Mouse (Mus musculus) layer of hippocampus, postnatal 10 days (tissue): ENCODE data around the gene Tgif2. TPM values are rescaled to one million over a fixed set of nuclear protein-coding genes. Genes with fewer than 3 reads are reported as not detected.
"Not testable (repeated sequence)": the region's sequence is repeated elsewhere in the genome, so short reads cannot be mapped to it uniquely, and the experiment has no call there.

Source experiments
- DNase-seq, 2 experiments: peaks; one replicate each; pipeline ENCODE4 v3.0.0; 2021; ENCODE audit warnings: low spot score in 2 of 2
- total RNA-seq, 2 experiments: library from RNA; stranded (reverse); gene quantifications; 2 replicates each; pipeline ENCODE4 v1.2.3; 2021

Tgif2 gene
- total RNA-seq, 2 experiments from 2014 or later: 5.0 to 5.6 TPM

DNA sequence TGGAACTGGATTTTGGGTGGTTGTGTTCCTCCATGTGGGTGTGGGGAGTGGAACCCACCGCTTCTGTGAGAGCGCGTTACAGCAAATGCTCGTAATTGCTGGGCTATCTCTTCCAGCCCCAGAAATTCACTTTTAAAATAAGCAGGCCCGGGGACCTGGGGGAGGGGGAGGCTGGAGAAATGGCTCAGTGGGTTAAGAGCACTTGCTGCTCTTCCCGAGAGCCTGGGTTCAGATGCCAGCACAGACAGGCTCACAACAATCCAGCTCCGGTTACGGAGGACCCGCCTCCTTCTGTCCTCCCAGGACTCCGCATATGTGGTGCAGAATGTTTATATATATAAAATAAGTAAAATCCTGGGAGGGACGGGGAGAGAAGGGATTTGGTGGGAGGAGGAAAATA is 2.9 kb downstream of the Tgif2 start:
- no peak for DNase-seq

- no peak for DNase-seq
Observed at GRCm38 (mm10) chr2:156843331-156843730, 3.5 kb downstream of the Tgif2 start.

- DNase-seq: no peak
Observed at GRCm38 (mm10) chr2:156844715-156845114, 4.9 kb downstream of the Tgif2 start.

- no peak for DNase-seq
Observed at GRCm38 (mm10) chr2:156847653-156848052, 7.8 kb downstream of the Tgif2 start.

- DNase-seq: no peak
Observed at GRCm38 (mm10) chr2:156848526-156849182, 8.8 kb downstream of the Tgif2 start.

DNA sequence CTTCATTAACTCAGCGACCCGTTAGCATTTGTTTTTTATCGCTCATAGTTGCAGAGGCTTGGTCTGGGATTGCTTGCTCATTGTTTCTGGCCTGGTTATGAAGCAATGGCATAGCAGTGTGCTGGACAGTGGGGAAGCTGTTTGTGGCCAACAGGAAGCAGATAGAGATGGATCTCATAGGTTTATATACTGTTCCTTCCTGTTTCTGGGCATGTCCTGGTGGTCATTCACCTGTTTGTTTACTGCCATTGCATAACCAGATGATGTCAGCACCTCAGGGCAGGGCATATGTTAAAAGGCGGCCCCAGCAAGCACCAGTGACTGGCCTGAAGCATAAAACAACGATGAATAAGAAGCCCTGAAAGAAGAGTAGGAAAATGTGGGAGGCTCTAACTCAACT is 10.7 kb downstream of the Tgif2 start:
- DNase-seq: no peak

DNA sequence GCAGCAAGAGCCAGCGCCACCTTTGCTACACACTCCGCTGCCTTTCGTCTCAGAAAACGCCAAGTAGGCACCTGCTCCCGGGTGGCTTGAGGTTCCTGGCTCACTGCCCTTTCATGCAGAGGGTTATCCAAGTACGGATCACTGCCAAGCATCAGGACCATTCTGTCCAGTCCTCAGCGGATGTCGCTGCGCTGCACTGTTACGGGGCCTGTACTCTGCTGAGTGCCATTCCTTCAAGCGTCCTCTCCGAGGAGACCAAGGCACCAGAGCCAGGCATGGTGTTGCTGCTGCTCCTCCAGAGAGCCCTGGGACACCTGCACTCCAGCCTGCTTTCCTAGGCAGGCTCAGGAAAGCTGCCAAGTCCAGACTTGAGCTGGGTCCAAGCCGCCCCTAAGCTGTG is 13.8 kb downstream of the Tgif2 start:
- DNase-seq: not testable (repeated sequence)

GRCm38 (mm10) chr2:156853999-156854771 is 14.4 kb downstream of the Tgif2 start:
- peak; percentile 53 to 62 for DNase-seq

- no peak for DNase-seq
Observed at GRCm38 (mm10) chr2:156856311-156856710, 16.5 kb downstream of the Tgif2 start.

GRCm38 (mm10) chr2:156857385-156857791 is 17.6 kb downstream of the Tgif2 start:
- no peak for DNase-seq

GRCm38 (mm10) chr2:156857835-156858234 is 18.0 kb downstream of the Tgif2 start, which contains the start of gene 4930518I15Rik:
TSS of gene 4930518I15Rik (minus strand) at chr2:156857946.
- DNase-seq: no peak

GRCm38 (mm10) chr2:156858671-156859070 is 18.9 kb downstream of the Tgif2 start:
- DNase-seq: no peak

- peak; percentile 35 to 37 for DNase-seq
Observed at GRCm38 (mm10) chr2:156862041-156862717, 22.4 kb downstream of the Tgif2 start.

GRCm38 (mm10) chr2:156862772-156863486 is 23.1 kb downstream of the Tgif2 start, which contains the start of gene Rab5if:
TSS of gene Rab5if (plus strand) at chr2:156863128.
- peak; percentile 97 to 99 for DNase-seq

- DNase-seq: no peak
Observed at GRCm38 (mm10) chr2:156863487-156864160, 23.8 kb downstream of the Tgif2 start.

DNA sequence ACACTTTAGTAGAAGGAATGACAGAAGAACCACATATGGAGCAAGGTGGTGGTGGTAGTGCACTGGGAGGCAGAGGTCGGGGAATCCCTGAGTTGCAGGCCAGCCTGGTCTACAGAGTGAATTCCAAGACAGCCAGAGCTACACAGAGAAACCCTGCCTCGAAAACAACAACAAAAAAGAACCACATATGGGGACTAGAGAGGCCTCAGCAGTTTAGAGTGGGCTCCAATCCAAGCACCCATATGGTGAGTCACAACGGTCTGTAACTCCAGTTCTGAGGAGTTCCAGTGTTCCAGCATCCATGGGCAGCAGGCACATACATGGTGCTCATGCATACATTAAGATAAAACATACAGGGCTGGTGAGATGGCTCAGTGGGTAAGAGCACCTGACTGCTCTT is 24.7 kb downstream of the Tgif2 start:
- no peak for DNase-seq

DNA sequence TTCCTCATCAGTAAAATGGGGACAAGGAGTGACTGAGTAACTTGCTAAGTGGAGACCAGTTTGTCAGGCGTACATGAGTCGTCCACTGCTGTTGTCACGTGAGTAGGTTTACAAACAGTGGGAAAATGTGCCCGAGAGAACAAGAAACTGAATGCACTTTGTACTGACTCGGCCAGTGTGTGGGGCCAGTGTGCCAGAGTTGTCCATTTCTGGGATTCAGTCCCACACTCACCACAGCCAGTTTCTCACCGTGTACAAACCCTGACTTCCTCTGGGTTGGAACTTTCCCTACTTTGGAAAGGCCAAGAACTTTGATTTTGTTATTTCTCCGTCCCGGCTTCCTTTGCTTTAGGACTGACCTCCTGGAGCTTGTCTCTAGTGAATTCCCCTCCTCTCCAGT is 29.2 kb downstream of the Tgif2 start:
- peak; percentile 34 to 46 for DNase-seq

- DNase-seq: no peak
Observed at GRCm38 (mm10) chr2:156869554-156869953, 29.7 kb downstream of the Tgif2 start.

- DNase-seq: peak in 1 of 2 experiments; percentile 38
Observed at GRCm38 (mm10) chr2:156870519-156870918, 30.7 kb downstream of the Tgif2 start.

DNA sequence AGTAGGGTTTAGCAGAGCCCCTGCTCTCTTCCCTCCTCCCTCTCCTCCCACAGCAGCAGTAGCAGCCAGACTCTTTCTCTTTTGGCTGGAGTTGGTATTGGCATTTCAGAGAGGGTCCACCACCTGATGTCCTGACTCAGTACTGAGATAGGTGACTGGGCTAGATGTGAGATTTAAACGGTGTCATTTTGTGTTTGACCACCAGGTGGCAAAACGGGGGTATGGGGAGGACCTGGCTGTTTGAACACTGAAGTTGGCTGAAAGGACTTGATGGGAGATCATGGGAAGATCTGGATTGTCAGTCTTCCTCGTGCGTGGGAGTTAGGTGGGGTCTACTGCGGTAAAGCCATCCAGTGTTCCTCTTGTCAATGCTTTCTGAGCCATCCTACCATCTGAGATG is 33.8 kb downstream of the Tgif2 start:
- DNase-seq: peak; percentile 57 to 67
